Mouse (Mus musculus) forebrain, embryonic 13.5 days (tissue): Measurements from ENCODE around the gene Hk2. TPM values are rescaled to one million over a fixed set of nuclear protein-coding genes. Genes with fewer than 3 reads are reported as not detected.

Experiments
- ATAC-seq: fragments of 200-750 bp; cut with Nextera tagmentation; 2 replicates; pipeline ENCODE4 v1.8.0; 2017
- H3K27ac ChIP-seq: fragments of 300-500 bp; sonication (generic); 2 replicates; pipeline ENCODE4 v1.5.1; 2015; ENCODE audit warnings: inconsistent platforms, mild to moderate bottlenecking, moderate library complexity
- H3K27me3 ChIP-seq: fragments of 300-500 bp; sonication (generic); 2 replicates; pipeline ENCODE4 v1.6.1; 2015; ENCODE audit warnings: mild to moderate bottlenecking, inconsistent platforms
- H3K36me3 ChIP-seq: fragments of 300-500 bp; sonication (generic); 2 replicates; pipeline ENCODE4 v1.6.1; 2015; ENCODE audit warnings: mild to moderate bottlenecking, inconsistent platforms; ENCODE audit not compliant: poor library complexity, severe bottlenecking
- H3K4me1 ChIP-seq: fragments of 300-500 bp; sonication (generic); 2 replicates; pipeline ENCODE4 v1.6.1; 2015; ENCODE audit warnings: inconsistent platforms
- H3K4me2 ChIP-seq: fragments of 300-500 bp; sonication (generic); 2 replicates; pipeline ENCODE4 v1.6.1; 2015; ENCODE audit warnings: inconsistent platforms, mild to moderate bottlenecking, moderate library complexity
- H3K4me3 ChIP-seq: fragments of 300-500 bp; sonication (generic); 2 replicates; pipeline ENCODE4 v1.5.1; 2015; ENCODE audit warnings: mild to moderate bottlenecking, inconsistent platforms
- H3K9ac ChIP-seq: fragments of 300-500 bp; sonication (generic); 2 replicates; pipeline ENCODE4 v1.6.1; 2015; ENCODE audit warnings: mild to moderate bottlenecking, inconsistent platforms
- H3K9me3 ChIP-seq: fragments of 300-500 bp; sonication (generic); replicated peaks from 2 replicates; pipeline ENCODE4 v1.6.1; 2016; ENCODE audit warnings: inconsistent platforms
- WGBS: fragments of 180-500 bp; shearing (Covaris S2); methylation state at CpG from one replicate; pipeline ENCODE4 v1.1.7; 2015; 5-methylcytosine and 5-hydroxymethylcytosine counted together
- polyA plus RNA-seq: library from polyadenylated mRNA; unstranded; fragments of >200 nt; fragmentation: Nextera tagmentation; extraction: Ambion mirVana; gene quantifications from 2 replicates; pipeline ENCODE4 v1.2.1, GENCODE M21; 2015

Hk2 gene
- polyA plus RNA-seq, 1 experiment from 2014 or later, result 13.4 TPM

DNA sequence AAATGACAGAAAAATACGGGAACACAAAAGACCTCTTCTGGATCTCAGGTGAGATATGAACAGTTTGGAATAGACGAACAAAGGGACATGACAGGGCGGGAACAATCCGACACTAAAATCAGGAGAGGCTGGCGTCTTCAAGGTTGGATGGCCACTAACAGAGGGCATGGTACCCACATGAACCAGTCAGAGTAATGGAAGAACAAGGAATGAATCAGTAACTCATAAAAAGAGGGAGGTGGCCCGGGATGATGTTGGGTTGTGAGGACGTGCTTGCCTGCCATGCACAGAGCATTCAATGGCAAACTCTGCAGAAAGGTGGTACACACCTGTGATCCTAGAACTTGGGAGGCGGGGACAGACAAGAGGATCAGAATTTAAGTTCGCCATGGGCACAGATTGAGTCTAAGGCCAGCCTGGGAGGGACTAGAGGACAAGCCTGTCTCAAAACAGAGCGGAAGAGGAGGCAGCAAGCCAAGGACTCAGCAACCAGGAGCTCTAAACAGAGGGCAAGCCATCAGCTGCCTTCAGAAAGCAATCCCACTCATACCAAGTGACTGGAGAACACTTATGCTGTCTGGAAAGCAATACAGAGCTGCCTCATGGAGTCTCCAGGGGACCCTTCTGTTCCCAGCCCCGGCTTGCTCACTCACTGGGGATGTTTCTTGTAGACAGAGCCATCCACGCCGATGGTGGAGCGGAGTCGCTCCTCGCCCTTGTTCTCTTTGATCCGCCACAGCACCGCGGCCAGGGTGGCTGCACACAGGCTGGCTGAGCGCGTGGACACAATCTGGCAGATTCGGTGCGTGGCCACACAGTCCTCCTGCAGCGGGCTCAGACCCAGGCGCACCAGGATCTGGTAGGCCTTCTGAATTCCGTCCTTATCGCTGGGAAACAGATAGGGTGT, 36.4 kb downstream of the Hk2 start:
- H3K36me3 ChIP-seq, result peaks cover 51% of the 10 kb centered on the region
- H3K4me2 ChIP-seq, result no peak overlapping the region
- no peak overlapping the region for H3K4me3 ChIP-seq
- H3K9ac ChIP-seq, result no peak overlapping the region
- no peak overlapping the region for H3K27ac ChIP-seq
- ATAC-seq, result no peak
- H3K27me3 ChIP-seq, result no peaks in the 10 kb centered on the region
- no peaks in the 10 kb centered on the region for H3K9me3 ChIP-seq
- no peaks in the 10 kb centered on the region for H3K4me1 ChIP-seq
- WGBS, result 96% methylated on average over 27 of the region's 27 CpGs

GRCm38 (mm10) chr6:82736626-82737600, 37.3 kb downstream of the Hk2 start:
- Histone ChIP-seq H3K27ac (no peak overlapping the region), H3K4me1 (no peaks in the 10 kb centered on the region)
- WGBS, result 88% methylated on average over 25 of the region's 25 CpGs

GRCm38 (mm10) chr6:82735347-82735746, 38.9 kb downstream of the Hk2 start:
- H3K4me3 ChIP-seq, result no peak overlapping the region
- H3K27me3 ChIP-seq, result no peaks in the 10 kb centered on the region
- H3K4me1 ChIP-seq, result no peaks in the 10 kb centered on the region
- H3K27ac ChIP-seq, result no peak overlapping the region
- no peak overlapping the region for H3K4me2 ChIP-seq
- 85% methylated on average over 7 of the region's 7 CpGs for WGBS
- peaks cover 50% of the 10 kb centered on the region for H3K36me3 ChIP-seq
- ATAC-seq, result no peak
- no peak overlapping the region for H3K9ac ChIP-seq
- no peaks in the 10 kb centered on the region for H3K9me3 ChIP-seq

More at GRCm38 (mm10) chr6:82736626-82737600, 37.3 kb downstream of the Hk2 start:
- Histone ChIP-seq H3K27me3 (no peaks in the 10 kb centered on the region), H3K4me2 (no peak overlapping the region), H3K9ac (no peak overlapping the region), H3K9me3 (no peaks in the 10 kb centered on the region), H3K4me3 (no peak overlapping the region), H3K36me3 (peaks cover 41% of the 10 kb centered on the region)
- no peak for ATAC-seq

DNA sequence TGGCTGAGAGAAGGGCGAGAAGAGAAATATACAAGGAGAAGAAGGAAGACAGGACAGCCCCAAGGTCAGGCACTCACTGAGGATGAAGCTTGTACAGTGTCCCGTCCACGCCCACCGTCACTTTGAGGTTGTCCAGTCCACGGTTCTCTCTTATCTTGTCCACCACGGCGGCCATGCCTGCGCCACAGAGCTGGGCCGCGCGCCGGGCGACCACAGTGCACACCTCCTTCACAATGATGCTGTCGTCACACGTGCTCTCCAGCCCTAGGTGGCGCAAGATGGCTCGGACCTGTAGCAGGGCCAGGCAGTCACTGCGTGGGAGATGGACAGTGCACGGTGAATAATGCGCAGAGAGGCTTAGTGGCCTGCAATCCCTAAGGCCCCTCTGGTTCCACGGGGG, 45.6 kb downstream of the Hk2 start:
- ATAC-seq, result no peak

GRCm38 (mm10) chr6:82727206-82727605, 47.0 kb downstream of the Hk2 start:
- no peak overlapping the region for H3K9ac ChIP-seq
- no peak overlapping the region for H3K27ac ChIP-seq
- peaks cover 63% of the 10 kb centered on the region for H3K36me3 ChIP-seq
- H3K9me3 ChIP-seq, result no peaks in the 10 kb centered on the region
- peaks cover 8% of the 10 kb centered on the region; the same call in 1 of the 2 replicates for H3K4me1 ChIP-seq
- no peak for ATAC-seq
- H3K4me3 ChIP-seq, result no peak overlapping the region
- no peak overlapping the region for H3K4me2 ChIP-seq
- no peaks in the 10 kb centered on the region for H3K27me3 ChIP-seq
- 96% methylated on average over 13 of the region's 13 CpGs for WGBS

More for the DNA sequence above, 45.6 kb downstream of the Hk2 start:
- H3K4me3 ChIP-seq, result no peak overlapping the region
- no peaks in the 10 kb centered on the region for H3K9me3 ChIP-seq
- H3K9ac ChIP-seq, result no peak overlapping the region
- no peaks in the 10 kb centered on the region for H3K27me3 ChIP-seq
- no peak overlapping the region for H3K27ac ChIP-seq
- H3K4me1 ChIP-seq, result no peaks in the 10 kb centered on the region
- H3K4me2 ChIP-seq, result no peak overlapping the region
- WGBS, result 95% methylated on average over 21 of the region's 21 CpGs
- H3K36me3 ChIP-seq, result peaks cover 67% of the 10 kb centered on the region

DNA sequence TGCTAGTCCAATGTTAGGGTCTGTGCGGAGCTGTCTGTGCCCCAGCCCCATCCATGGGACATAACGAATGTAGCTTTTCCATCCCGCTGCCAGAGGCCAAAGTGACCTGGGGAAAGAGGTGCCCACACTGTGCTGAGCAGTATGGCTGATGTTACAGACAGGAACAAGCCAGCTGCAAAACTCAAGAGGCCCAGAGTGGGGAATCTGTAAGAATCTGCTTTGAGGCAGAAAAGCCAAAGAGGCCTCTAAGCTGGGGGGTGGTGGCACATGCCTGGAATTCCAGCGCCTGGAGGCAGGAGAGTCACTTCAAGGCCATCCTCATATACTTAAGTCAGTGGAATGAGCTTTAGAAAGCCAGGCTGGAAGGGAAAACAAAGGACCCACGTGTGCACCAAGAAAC, 50.9 kb downstream of the Hk2 start:
- peak overlapping the region; percentile 15; the same call in 1 of the 2 replicates for H3K27ac ChIP-seq
- H3K4me1 ChIP-seq, result peaks cover 8% of the 10 kb centered on the region; the same call in 1 of the 2 replicates
- H3K9ac ChIP-seq, result no peak overlapping the region
- no peak overlapping the region for H3K4me2 ChIP-seq
- 0 out of 2 replicates have a peak, but pooled peaks have one; percentile 21 for ATAC-seq
- 37% methylated on average over 5 of the region's 5 CpGs for WGBS
- no peaks in the 10 kb centered on the region for H3K27me3 ChIP-seq
- H3K36me3 ChIP-seq, result peaks cover 36% of the 10 kb centered on the region
- H3K4me3 ChIP-seq, result no peak overlapping the region
- no peaks in the 10 kb centered on the region for H3K9me3 ChIP-seq

DNA sequence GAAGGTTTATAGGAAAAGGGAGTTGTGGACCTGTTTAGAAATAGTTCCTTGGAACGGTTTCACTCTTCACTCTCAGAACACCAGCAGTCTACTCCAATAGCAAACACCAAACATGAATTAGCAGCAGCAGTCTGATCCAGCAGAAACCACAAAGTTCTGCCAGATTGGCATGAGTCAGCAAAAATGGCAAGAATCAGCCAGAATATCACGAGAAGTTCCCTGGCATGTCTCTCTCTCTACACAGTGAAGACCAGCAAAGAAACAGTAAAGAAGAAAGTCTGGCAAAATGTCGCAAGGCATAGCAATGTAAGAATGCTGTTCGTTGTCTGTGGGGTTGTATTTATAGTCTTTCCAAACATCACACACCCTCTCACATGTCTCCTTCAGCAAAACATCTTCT, 58.1 kb downstream of the Hk2 start:
- H3K9ac ChIP-seq, result no peak overlapping the region
- 91% methylated on average over 4 of the region's 4 CpGs for WGBS
- H3K9me3 ChIP-seq, result no peaks in the 10 kb centered on the region
- no peak overlapping the region for H3K4me2 ChIP-seq
- H3K27me3 ChIP-seq, result no peaks in the 10 kb centered on the region
- ATAC-seq, result no peak
- no peaks in the 10 kb centered on the region for H3K36me3 ChIP-seq
- H3K27ac ChIP-seq, result no peak overlapping the region
- H3K4me1 ChIP-seq, result no peaks in the 10 kb centered on the region
- H3K4me3 ChIP-seq, result no peak overlapping the region

GRCm38 (mm10) chr6:82715653-82716052, 58.6 kb downstream of the Hk2 start:
- no peak overlapping the region for H3K4me3 ChIP-seq
- WGBS, result 79% methylated on average over 3 of the region's 3 CpGs
- H3K36me3 ChIP-seq, result no peaks in the 10 kb centered on the region
- no peak overlapping the region for H3K27ac ChIP-seq
- no peaks in the 10 kb centered on the region for H3K27me3 ChIP-seq
- no peak overlapping the region for H3K4me2 ChIP-seq
- H3K4me1 ChIP-seq, result no peaks in the 10 kb centered on the region
- no peak overlapping the region for H3K9ac ChIP-seq
- H3K9me3 ChIP-seq, result no peaks in the 10 kb centered on the region
- ATAC-seq, result no peak

DNA sequence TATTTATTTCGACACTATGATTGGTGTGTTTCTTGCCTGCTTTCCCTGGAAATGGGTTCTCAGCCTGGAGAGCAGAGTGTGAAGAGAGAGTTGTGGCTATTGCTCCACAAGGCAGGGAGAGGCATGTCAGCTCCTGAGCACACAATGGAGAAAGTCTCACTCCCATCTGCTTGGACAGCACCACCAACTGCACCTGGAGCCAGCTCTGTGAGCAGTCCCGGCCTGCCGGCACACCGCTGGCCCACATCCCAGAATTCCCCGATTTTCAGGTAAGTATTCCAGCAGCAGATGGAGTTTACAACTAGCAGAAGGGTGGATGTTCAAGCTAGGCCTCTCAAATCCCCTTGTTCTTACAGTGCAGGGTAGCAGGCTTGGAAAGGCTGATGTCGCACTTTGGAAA, 59.0 kb downstream of the Hk2 start:
- no peaks in the 10 kb centered on the region for H3K4me1 ChIP-seq
- no peak overlapping the region for H3K9ac ChIP-seq
- H3K4me3 ChIP-seq, result no peak overlapping the region
- no peak for ATAC-seq
- H3K27ac ChIP-seq, result no peak overlapping the region
- no peak overlapping the region for H3K4me2 ChIP-seq
- no peaks in the 10 kb centered on the region for H3K36me3 ChIP-seq
- 80% methylated on average over 6 of the region's 6 CpGs for WGBS
- no peaks in the 10 kb centered on the region for H3K9me3 ChIP-seq
- H3K27me3 ChIP-seq, result no peaks in the 10 kb centered on the region

DNA sequence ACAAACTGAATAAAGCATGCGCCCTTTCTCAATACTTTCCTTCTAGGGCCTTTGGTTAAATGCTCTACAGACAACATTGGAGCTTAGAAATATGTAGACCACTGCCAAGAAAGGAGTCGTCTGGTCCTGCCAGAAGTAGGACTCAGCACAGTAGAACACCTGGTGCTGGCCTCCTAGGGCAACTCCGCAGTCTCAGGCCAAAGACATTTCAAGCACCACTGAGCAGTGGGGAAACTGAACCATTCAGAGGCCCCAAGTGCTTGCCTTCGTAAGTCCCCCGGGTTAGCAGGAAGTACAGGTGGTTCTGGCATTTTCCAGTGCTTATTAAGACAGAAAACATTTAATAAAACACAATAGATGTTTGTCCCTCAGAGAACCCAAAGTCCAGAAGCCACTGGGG, 59.4 kb downstream of the Hk2 start:
- ATAC-seq, result no peak
- Histone ChIP-seq H3K27ac (no peak overlapping the region), H3K4me3 (no peak overlapping the region), H3K27me3 (no peaks in the 10 kb centered on the region), H3K9ac (no peak overlapping the region), H3K4me1 (no peaks in the 10 kb centered on the region), H3K36me3 (no peaks in the 10 kb centered on the region), H3K4me2 (no peak overlapping the region), H3K9me3 (no peaks in the 10 kb centered on the region)
- 87% methylated on average over 5 of the region's 5 CpGs for WGBS

DNA sequence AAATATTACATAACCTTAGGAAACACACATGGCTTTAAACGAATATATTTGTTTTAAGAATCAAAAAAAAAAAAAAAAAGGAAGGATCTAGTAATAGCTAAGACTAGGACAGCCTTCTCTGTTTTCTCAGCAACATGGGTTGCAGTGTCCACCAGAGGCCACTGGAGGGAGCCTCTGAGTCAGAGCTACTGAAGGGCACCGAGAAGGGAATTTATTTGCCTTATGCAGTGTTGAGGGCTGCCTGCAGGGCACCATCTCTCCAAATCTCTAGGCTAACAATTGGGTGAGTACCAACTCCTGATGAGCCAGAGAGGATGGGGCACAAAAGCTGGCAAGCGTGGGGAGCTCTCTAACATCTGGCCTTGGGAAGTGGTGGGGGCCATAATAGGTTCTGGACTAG, 60.0 kb downstream of the Hk2 start:
- H3K9ac ChIP-seq, result no peak overlapping the region
- H3K27me3 ChIP-seq, result no peaks in the 10 kb centered on the region
- WGBS, result 18% methylated on average over 3 of the region's 3 CpGs
- no peaks in the 10 kb centered on the region for H3K36me3 ChIP-seq
- H3K4me2 ChIP-seq, result no peak overlapping the region
- no peaks in the 10 kb centered on the region for H3K4me1 ChIP-seq
- no peak overlapping the region for H3K4me3 ChIP-seq
- H3K9me3 ChIP-seq, result no peaks in the 10 kb centered on the region
- H3K27ac ChIP-seq, result no peak overlapping the region
- peak; percentile 66 for ATAC-seq

- ATAC-seq, result no peak
- 78% methylated on average over 3 of the region's 3 CpGs for WGBS
- H3K27me3 ChIP-seq, result no peaks in the 10 kb centered on the region
- H3K9ac ChIP-seq, result no peak overlapping the region
- H3K4me3 ChIP-seq, result no peak overlapping the region
- no peaks in the 10 kb centered on the region for H3K9me3 ChIP-seq
- no peak overlapping the region for H3K27ac ChIP-seq
- no peaks in the 10 kb centered on the region for H3K4me1 ChIP-seq
- H3K4me2 ChIP-seq, result no peak overlapping the region
- H3K36me3 ChIP-seq, result no peaks in the 10 kb centered on the region
Measured at GRCm38 (mm10) chr6:82707742-82708141, 66.5 kb downstream of the Hk2 start.
